Mouse (Mus musculus): ENCODE results near the gene Cox6b1. TPM values are rescaled to one million over a fixed set of nuclear protein-coding genes. Genes with fewer than 3 reads are reported as not detected.

Cox6b1 gene
- polyA plus RNA-seq, 1 experiment = 1,224 TPM

- Histone ChIP-seq H3K4me1 (ENCODE audit: control insufficient read depth, insufficient read depth, low read length) (no peaks in the 10 kb centered on the region), H3K4me3 (replicated peaks; ENCODE audit: insufficient read depth, low read depth, low read length) (no peak overlapping the region), H3K27ac (ENCODE audit: insufficient read depth, low read length) (no peak overlapping the region), H3K27me3 (ENCODE audit: control insufficient read depth, insufficient read depth, low read length) (peaks cover 6% of the 10 kb centered on the region; the same call in 1 of the 2 replicates)
- WGBS = 29% methylated on average over 4 of the region's 4 CpGs
- DNase-seq = no peak
- TF ChIP-seq POLR2A (IDR thresholded peaks at IDR 0.05; ENCODE audit: borderline replicate concordance, insufficient read depth, low read length) (no peak), CTCF (IDR thresholded peaks at IDR 0.05; ENCODE audit: borderline replicate concordance, insufficient read depth, low read depth, low read length) (no peak)
These were observed 13.1 kb upstream of the Cox6b1 start for GRCm38 (mm10) chr7:30639083-30639482.

GRCm38 (mm10) chr7:30636395-30636794, 10.4 kb upstream of the Cox6b1 start:
- WGBS = 29% methylated on average over 11 of the region's 11 CpGs
- no peaks in the 10 kb centered on the region for H3K4me1 ChIP-seq (ENCODE audit: control insufficient read depth, insufficient read depth, low read length)
- H3K27ac ChIP-seq (ENCODE audit: insufficient read depth, low read length) = no peak overlapping the region
- no peak for DNase-seq
- peaks cover 6% of the 10 kb centered on the region; the same call in 1 of the 2 replicates for H3K27me3 ChIP-seq (ENCODE audit: control insufficient read depth, insufficient read depth, low read length)
- H3K4me3 ChIP-seq (replicated peaks; ENCODE audit: insufficient read depth, low read depth, low read length) = no peak overlapping the region
- TF ChIP-seq POLR2A (IDR thresholded peaks at IDR 0.05; ENCODE audit: borderline replicate concordance, insufficient read depth, low read length) (no peak), CTCF (IDR thresholded peaks at IDR 0.05; ENCODE audit: borderline replicate concordance, insufficient read depth, low read depth, low read length) (no peak)

GRCm38 (mm10) chr7:30635752-30636151, 9.8 kb upstream of the Cox6b1 start, which contains the start of gene Etv2:
Gene Etv2, minus strand, starts transcription at chr7:30635852.
- Histone ChIP-seq H3K4me1 (ENCODE audit: control insufficient read depth, insufficient read depth, low read length) (no peaks in the 10 kb centered on the region), H3K27me3 (ENCODE audit: control insufficient read depth, insufficient read depth, low read length) (peaks cover 6% of the 10 kb centered on the region; the same call in 1 of the 2 replicates), H3K4me3 (replicated peaks; ENCODE audit: insufficient read depth, low read depth, low read length) (no peak within 1 kb of the TSS), H3K27ac (ENCODE audit: insufficient read depth, low read length) (no peak within 1 kb of the TSS)
- TF ChIP-seq CTCF (IDR thresholded peaks at IDR 0.05; ENCODE audit: borderline replicate concordance, insufficient read depth, low read depth, low read length) (no peak), POLR2A (IDR thresholded peaks at IDR 0.05; ENCODE audit: borderline replicate concordance, insufficient read depth, low read length) (no peak)
- no peak for DNase-seq
- WGBS = 2% methylated on average over 5 of the region's 5 CpGs

GRCm38 (mm10) chr7:30634621-30635020, 8.7 kb upstream of the Cox6b1 start:
- WGBS = under 1% methylated on average over 20 of the region's 20 CpGs
- Histone ChIP-seq H3K27me3 (ENCODE audit: control insufficient read depth, insufficient read depth, low read length) (peaks cover 6% of the 10 kb centered on the region; the same call in 1 of the 2 replicates), H3K27ac (ENCODE audit: insufficient read depth, low read length) (no peak overlapping the region), H3K4me1 (ENCODE audit: control insufficient read depth, insufficient read depth, low read length) (no peaks in the 10 kb centered on the region), H3K4me3 (replicated peaks; ENCODE audit: insufficient read depth, low read depth, low read length) (no peak overlapping the region)
- DNase-seq = no peak
- peak; percentile 29; the same call in 1 of the 2 replicates for TF ChIP-seq CTCF (IDR thresholded peaks at IDR 0.05; ENCODE audit: borderline replicate concordance, insufficient read depth, low read depth, low read length)
- TF ChIP-seq POLR2A (IDR thresholded peaks at IDR 0.05; ENCODE audit: borderline replicate concordance, insufficient read depth, low read length) = no peak

- TF ChIP-seq POLR2A (IDR thresholded peaks at IDR 0.05; ENCODE audit: borderline replicate concordance, insufficient read depth, low read length) = no peak
- TF ChIP-seq CTCF (IDR thresholded peaks at IDR 0.05; ENCODE audit: borderline replicate concordance, insufficient read depth, low read depth, low read length) = no peak
These were observed 7.9 kb upstream of the Cox6b1 start for GRCm38 (mm10) chr7:30633762-30634412.

GRCm38 (mm10) chr7:30629013-30629412, 3.1 kb upstream of the Cox6b1 start:
- no peak for DNase-seq
- TF ChIP-seq POLR2A (IDR thresholded peaks at IDR 0.05; ENCODE audit: borderline replicate concordance, insufficient read depth, low read length) (no peak), CTCF (IDR thresholded peaks at IDR 0.05; ENCODE audit: borderline replicate concordance, insufficient read depth, low read depth, low read length) (no peak)
- no peak overlapping the region for H3K27ac ChIP-seq (ENCODE audit: insufficient read depth, low read length)
- no peak overlapping the region for H3K4me3 ChIP-seq (replicated peaks; ENCODE audit: insufficient read depth, low read depth, low read length)
- no peaks in the 10 kb centered on the region for H3K4me1 ChIP-seq (ENCODE audit: control insufficient read depth, insufficient read depth, low read length)
- H3K27me3 ChIP-seq (ENCODE audit: control insufficient read depth, insufficient read depth, low read length) = no peaks in the 10 kb centered on the region; the same call in 1 of the 2 replicates

More at GRCm38 (mm10) chr7:30633762-30634412, 7.9 kb upstream of the Cox6b1 start:
- Histone ChIP-seq H3K4me3 (replicated peaks; ENCODE audit: insufficient read depth, low read depth, low read length) (no peak overlapping the region), H3K27ac (ENCODE audit: insufficient read depth, low read length) (no peak overlapping the region), H3K4me1 (ENCODE audit: control insufficient read depth, insufficient read depth, low read length) (no peaks in the 10 kb centered on the region), H3K27me3 (ENCODE audit: control insufficient read depth, insufficient read depth, low read length) (peaks cover 6% of the 10 kb centered on the region; the same call in 1 of the 2 replicates)
- WGBS = 5% methylated on average over 27 of the region's 27 CpGs
- no peak for DNase-seq

GRCm38 (mm10) chr7:30626647-30627046, 696 bp upstream of the Cox6b1 start:
- Histone ChIP-seq H3K4me3 (replicated peaks; ENCODE audit: insufficient read depth, low read depth, low read length) (no peak overlapping the region), H3K27me3 (ENCODE audit: control insufficient read depth, insufficient read depth, low read length) (no peaks in the 10 kb centered on the region), H3K4me1 (ENCODE audit: control insufficient read depth, insufficient read depth, low read length) (peaks cover 3% of the 10 kb centered on the region; the same call in 1 of the 2 replicates), H3K27ac (ENCODE audit: insufficient read depth, low read length) (no peak overlapping the region)
- WGBS = 89% methylated on average over 5 of the region's 5 CpGs
- DNase-seq = no peak
- no peak for TF ChIP-seq CTCF (IDR thresholded peaks at IDR 0.05; ENCODE audit: borderline replicate concordance, insufficient read depth, low read depth, low read length)
- no peak for TF ChIP-seq POLR2A (IDR thresholded peaks at IDR 0.05; ENCODE audit: borderline replicate concordance, insufficient read depth, low read length)

GRCm38 (mm10) chr7:30619202-30619601, 6.7 kb downstream of the Cox6b1 start:
- WGBS = 89% methylated on average over 3 of the region's 3 CpGs
- Histone ChIP-seq H3K4me3 (replicated peaks; ENCODE audit: insufficient read depth, low read depth, low read length) (no peak overlapping the region), H3K27me3 (ENCODE audit: control insufficient read depth, insufficient read depth, low read length) (no peaks in the 10 kb centered on the region), H3K27ac (ENCODE audit: insufficient read depth, low read length) (no peak overlapping the region), H3K4me1 (ENCODE audit: control insufficient read depth, insufficient read depth, low read length) (peaks cover 3% of the 10 kb centered on the region; the same call in 1 of the 2 replicates)
- DNase-seq = peak in 1 of 2 experiments; percentile 35
- TF ChIP-seq CTCF (IDR thresholded peaks at IDR 0.05; ENCODE audit: borderline replicate concordance, insufficient read depth, low read depth, low read length) = peak; percentile 33; the same call in 1 of the 2 replicates
- TF ChIP-seq POLR2A (IDR thresholded peaks at IDR 0.05; ENCODE audit: borderline replicate concordance, insufficient read depth, low read length) = no peak

All from cerebellum, adult 2 months (tissue).